Mouse (Mus musculus) myocyte (in vitro differentiated cells): ENCODE measurements around the gene Crx. TPM values are rescaled to one million over a fixed set of nuclear protein-coding genes. Genes with fewer than 3 reads are reported as not detected.

Source experiments
- H3K27me3 ChIP-seq: one replicate; pipeline ENCODE4 v1.6.1; 2011; ENCODE audit not compliant: control insufficient read depth, insufficient read depth, insufficient read length
- H3K36me3 ChIP-seq: one replicate; pipeline ENCODE4 v1.6.1; 2011; ENCODE audit not compliant: control insufficient read depth, insufficient read depth
- H3K4me2 ChIP-seq: one replicate; pipeline ENCODE4 v1.6.1; 2011; ENCODE audit warnings: low read depth, control low read depth
- H3K4me3 ChIP-seq: one replicate; pipeline ENCODE4 v1.5.1; 2011; ENCODE audit warnings: mild to moderate bottlenecking, control low read depth, moderate library complexity
- H3K79me2 ChIP-seq: one replicate; pipeline ENCODE4 v1.6.1; 2011; ENCODE audit not compliant: control insufficient read depth, insufficient read depth
- H3ac ChIP-seq: one replicate; pipeline ENCODE4 v1.6.1; 2011; ENCODE audit not compliant: control insufficient read depth, insufficient read length
- CEBPB ChIP-seq: IDR thresholded peaks from 2 replicates; pipeline ENCODE4 v1.6.1; 2011; ENCODE audit warnings: mild to moderate bottlenecking, moderate library complexity; ENCODE audit not compliant: poor library complexity, insufficient read depth, severe bottlenecking
- E2F4 ChIP-seq: IDR thresholded peaks from one replicate; pipeline ENCODE4 v1.6.1; 2011; ENCODE audit warnings: mild to moderate bottlenecking, control low read depth, moderate library complexity; ENCODE audit not compliant: insufficient read depth
- MAX ChIP-seq: IDR thresholded peaks from one replicate; pipeline ENCODE4 v1.6.1; 2011; ENCODE audit warnings: low read depth, mild to moderate bottlenecking, control low read depth
- MYOD1 ChIP-seq, 3 experiments: IDR thresholded peaks; one replicate each; pipeline ENCODE4 v1.6.1; 2011; ENCODE audit warnings: control low read depth in 2 of 3, low read depth in 2 of 3, mild to moderate bottlenecking in 2 of 3, moderate library complexity in 1 of 3; ENCODE audit not compliant: insufficient read length in 2 of 3, control insufficient read depth in 1 of 3
- MYOG ChIP-seq, 3 experiments: IDR thresholded peaks; one replicate each; pipeline ENCODE4 v1.6.1; 2011; ENCODE audit warnings: control low read depth in 2 of 3, low read depth in 2 of 3, mild to moderate bottlenecking in 2 of 3; ENCODE audit not compliant: insufficient read length in 2 of 3, control insufficient read depth in 1 of 3, insufficient read depth in 1 of 3
- POLR2A ChIP-seq: IDR thresholded peaks from one replicate; pipeline ENCODE4 v1.6.1; 2011; ENCODE audit warnings: low read depth, mild to moderate bottlenecking, control low read depth, moderate library complexity; ENCODE audit not compliant: insufficient read length
- POLR2AphosphoS2 ChIP-seq: IDR thresholded peaks from one replicate; pipeline ENCODE4 v1.6.1; 2011; ENCODE audit warnings: low read depth, control low read depth; ENCODE audit not compliant: insufficient read length
- REST ChIP-seq: IDR thresholded peaks from one replicate; pipeline ENCODE4 v1.6.1; 2011; ENCODE audit warnings: mild to moderate bottlenecking, control low read depth, moderate library complexity; ENCODE audit not compliant: insufficient read depth, insufficient read length
- SRF ChIP-seq: IDR thresholded peaks from one replicate; pipeline ENCODE4 v1.6.1; 2011; ENCODE audit warnings: low read depth; ENCODE audit not compliant: control insufficient read depth, insufficient read length
- TCF12 ChIP-seq: IDR thresholded peaks from one replicate; pipeline ENCODE4 v1.6.1; 2011; ENCODE audit warnings: mild to moderate bottlenecking, control low read depth; ENCODE audit not compliant: poor library complexity, insufficient read depth, severe bottlenecking
- TCF3 ChIP-seq: IDR thresholded peaks from one replicate; pipeline ENCODE4 v1.6.1; 2011; ENCODE audit warnings: low read depth, control low read depth; ENCODE audit not compliant: insufficient read length
- USF1 ChIP-seq: IDR thresholded peaks from one replicate; pipeline ENCODE4 v1.6.1; 2011; ENCODE audit warnings: low read depth, mild to moderate bottlenecking, control low read depth, moderate library complexity
- polyA plus RNA-seq: library from polyadenylated mRNA; unstranded; fragments of >200 nt; fragmentation: generic; extraction: Trizol; gene quantifications from one replicate; pipeline ENCODE4 v1.2.1, GENCODE M21; 2012; ENCODE audit warnings: missing spikeins

Crx gene
- polyA plus RNA-seq, 1 experiment: not detected

- no peak overlapping the region for H3K4me3 ChIP-seq
- H3K27me3 ChIP-seq: no peaks in the 10 kb centered on the region
- TF ChIP-seq TCF3 (no peak), POLR2A (no peak), CEBPB (no peak), MYOD1 (IDR thresholded peaks at IDR 0.05; ENCODE audit: control insufficient read depth in 1 of 3, insufficient read length in 2 of 3, low read depth in 2 of 3) (no peak), MYOG (IDR thresholded peaks at IDR 0.05; ENCODE audit: control insufficient read depth in 1 of 3, insufficient read depth in 1 of 3, insufficient read length in 2 of 3, low read depth in 2 of 3) (no peak), POLR2AphosphoS2 (no peak), SRF (no peak), REST (no peak), MAX (no peak), TCF12 (no peak), E2F4 (no peak), USF1 (no peak)
- no peak overlapping the region for H3ac ChIP-seq
- H3K79me2 ChIP-seq: no peaks in the 10 kb centered on the region
- H3K4me2 ChIP-seq: no peak overlapping the region
- H3K36me3 ChIP-seq: no peaks in the 10 kb centered on the region
Observed at GRCm38 (mm10) chr7:15881831-15882230, 2.1 kb upstream of the Crx start.

GRCm38 (mm10) chr7:15881388-15881787 is 1.6 kb upstream of the Crx start:
- TF ChIP-seq E2F4: no peak
- no peak for TF ChIP-seq MYOD1 (IDR thresholded peaks at IDR 0.05; ENCODE audit: control insufficient read depth in 1 of 3, insufficient read length in 2 of 3, low read depth in 2 of 3)
- TF ChIP-seq POLR2AphosphoS2: no peak
- TF ChIP-seq USF1: no peak
- no peak for TF ChIP-seq SRF
- TF ChIP-seq CEBPB: no peak
- TF ChIP-seq TCF3: no peak
- no peak for TF ChIP-seq MAX
- TF ChIP-seq REST: no peak
- no peak for TF ChIP-seq TCF12
- TF ChIP-seq MYOG (IDR thresholded peaks at IDR 0.05; ENCODE audit: control insufficient read depth in 1 of 3, insufficient read depth in 1 of 3, insufficient read length in 2 of 3, low read depth in 2 of 3): no peak
- no peak for TF ChIP-seq POLR2A
- Histone ChIP-seq H3K4me3 (no peak overlapping the region), H3K27me3 (no peaks in the 10 kb centered on the region), H3K4me2 (no peak overlapping the region), H3K36me3 (no peaks in the 10 kb centered on the region), H3ac (no peak overlapping the region), H3K79me2 (no peaks in the 10 kb centered on the region)

GRCm38 (mm10) chr7:15864104-15864503 is 15.7 kb downstream of the Crx start:
- H3K36me3 ChIP-seq: no peaks in the 10 kb centered on the region
- H3K4me3 ChIP-seq: no peak overlapping the region
- no peaks in the 10 kb centered on the region for H3K27me3 ChIP-seq
- H3K79me2 ChIP-seq: no peaks in the 10 kb centered on the region
- TF ChIP-seq TCF12: no peak
- TF ChIP-seq REST: no peak
- no peak for TF ChIP-seq MYOG (IDR thresholded peaks at IDR 0.05; ENCODE audit: control insufficient read depth in 1 of 3, insufficient read depth in 1 of 3, insufficient read length in 2 of 3, low read depth in 2 of 3)
- TF ChIP-seq SRF: no peak
- TF ChIP-seq TCF3: no peak
- H3ac ChIP-seq: no peak overlapping the region
- H3K4me2 ChIP-seq: no peak overlapping the region

- Histone ChIP-seq H3K36me3 (no peaks in the 10 kb centered on the region), H3ac (no peak overlapping the region), H3K27me3 (no peaks in the 10 kb centered on the region), H3K4me3 (no peak overlapping the region), H3K79me2 (no peaks in the 10 kb centered on the region), H3K4me2 (no peak overlapping the region)
- TF ChIP-seq POLR2AphosphoS2 (no peak), MAX (no peak), SRF (no peak)
Observed at GRCm38 (mm10) chr7:15859657-15860056, 20.1 kb downstream of the Crx start.

GRCm38 (mm10) chr7:15839578-15839977 is 40.2 kb downstream of the Crx start, which contains the start of gene Obox6:
TSS of gene Obox6 (minus strand) at chr7:15839678.
- Histone ChIP-seq H3ac (no peak within 1 kb of the TSS), H3K36me3 (no peaks in the 10 kb centered on the region), H3K4me3 (no peak within 1 kb of the TSS), H3K79me2 (no peaks in the 10 kb centered on the region), H3K27me3 (no peaks in the 10 kb centered on the region), H3K4me2 (no peak within 1 kb of the TSS)
- no peak for TF ChIP-seq REST
- no peak for TF ChIP-seq TCF12
- TF ChIP-seq MYOG (IDR thresholded peaks at IDR 0.05; ENCODE audit: control insufficient read depth in 1 of 3, insufficient read depth in 1 of 3, insufficient read length in 2 of 3, low read depth in 2 of 3): no peak
- no peak for TF ChIP-seq POLR2AphosphoS2
- TF ChIP-seq SRF: no peak
- no peak for TF ChIP-seq MAX
- TF ChIP-seq TCF3: no peak
- TF ChIP-seq USF1: no peak
- TF ChIP-seq MYOD1 (IDR thresholded peaks at IDR 0.05; ENCODE audit: control insufficient read depth in 1 of 3, insufficient read length in 2 of 3, low read depth in 2 of 3): no peak
- no peak for TF ChIP-seq E2F4
- TF ChIP-seq POLR2A: no peak
- TF ChIP-seq CEBPB: no peak

Other genes starting within 250 kb of the Crx start
- gene Obox3, start 240.1 kb downstream of the Crx start, polyA plus RNA-seq: not detected
- not detected for gene Obox5, start 129.8 kb downstream of the Crx start, polyA plus RNA-seq
- not detected for gene Obox6, start 40.3 kb downstream of the Crx start, polyA plus RNA-seq
- gene Crxos, start 2.6 kb upstream of the Crx start, polyA plus RNA-seq: not detected
- 507 TPM for gene Selenow, start 42.4 kb upstream of the Crx start, polyA plus RNA-seq
- gene Nop53, start 66.1 kb upstream of the Crx start, polyA plus RNA-seq: 270 TPM
- gene Ehd2, start 87.6 kb upstream of the Crx start, polyA plus RNA-seq: 104 TPM
- 6.6 TPM for gene Bicra, start 168.0 kb upstream of the Crx start, polyA plus RNA-seq
- gene Zfp541, start 181.8 kb upstream of the Crx start, polyA plus RNA-seq: not detected
- 193 TPM for gene Napa, start 218.5 kb upstream of the Crx start, polyA plus RNA-seq
- gene Kptn, start 239.9 kb upstream of the Crx start, polyA plus RNA-seq: 16.4 TPM
- gene Slc8a2, start 249.9 kb upstream of the Crx start, polyA plus RNA-seq: 0.02 TPM